Mouse (Mus musculus) brain, embryonic 18.5 days (tissue): Measurements from ENCODE around the gene 1700024P04Rik.
"Not testable (repeated sequence)": the region's sequence is repeated elsewhere in the genome, so short reads cannot be mapped to it uniquely, and the experiment has no call there.

Experiments used
- DNase-seq: peaks from one replicate; pipeline ENCODE4 v3.0.0-alpha.2; 2012; ENCODE audit warnings: low read depth, low spot score

1700024P04Rik gene

GRCm38 (mm10) chr13:98984465-98984864, at the start of gene 1700024P04Rik:
Gene 1700024P04Rik (minus strand): TSS chr13:98984565.
- no peak for DNase-seq

GRCm38 (mm10) chr13:99031223-99032216, 47.2 kb upstream of the 1700024P04Rik start:
- no peak for DNase-seq

GRCm38 (mm10) chr13:99030579-99031200, 46.3 kb upstream of the 1700024P04Rik start:
- no peak for DNase-seq

- DNase-seq: no peak
These were observed 40.9 kb upstream of the 1700024P04Rik start for GRCm38 (mm10) chr13:99025268-99025667.

DNA sequence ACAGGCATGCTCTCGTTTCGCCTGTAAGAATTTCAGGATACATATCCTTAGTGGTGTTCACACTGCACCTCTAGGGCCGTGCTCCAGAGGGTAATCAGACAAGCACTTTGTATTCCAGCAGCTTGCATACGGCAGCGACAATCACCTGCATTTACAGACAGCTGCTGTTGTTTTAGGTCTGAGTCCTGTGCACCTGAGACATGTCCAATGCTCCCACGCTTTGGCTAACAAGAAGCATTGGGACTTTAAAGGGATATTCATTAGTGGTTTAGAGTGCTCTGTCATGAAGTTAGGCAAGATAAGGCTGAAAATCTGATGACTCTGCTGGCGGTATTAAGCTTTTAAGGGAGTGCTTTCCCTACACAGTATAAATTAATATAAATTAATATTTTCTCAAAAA, 37.7 kb upstream of the 1700024P04Rik start:
- DNase-seq: no peak

DNA sequence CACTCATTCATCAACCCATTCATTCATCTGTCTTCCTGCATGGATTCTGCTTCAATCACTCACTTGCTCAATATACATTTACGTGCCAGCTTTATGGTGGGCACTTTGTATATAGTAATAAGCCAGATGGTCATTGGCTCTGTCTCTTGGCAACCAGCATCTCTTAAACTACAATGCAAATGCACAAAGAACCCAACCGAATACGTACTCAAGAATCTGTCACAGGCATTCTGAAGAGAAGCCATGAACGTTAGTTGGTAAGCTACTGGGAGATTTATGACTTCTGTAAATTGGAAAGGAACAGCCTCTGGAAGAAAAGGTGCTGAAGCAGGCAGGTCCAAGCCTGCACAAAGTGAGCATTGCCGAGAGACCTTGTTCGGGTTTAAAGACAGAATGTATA, 36.8 kb upstream of the 1700024P04Rik start:
- DNase-seq: no peak

GRCm38 (mm10) chr13:99019831-99020669, 35.7 kb upstream of the 1700024P04Rik start:
- no peak for DNase-seq

DNA sequence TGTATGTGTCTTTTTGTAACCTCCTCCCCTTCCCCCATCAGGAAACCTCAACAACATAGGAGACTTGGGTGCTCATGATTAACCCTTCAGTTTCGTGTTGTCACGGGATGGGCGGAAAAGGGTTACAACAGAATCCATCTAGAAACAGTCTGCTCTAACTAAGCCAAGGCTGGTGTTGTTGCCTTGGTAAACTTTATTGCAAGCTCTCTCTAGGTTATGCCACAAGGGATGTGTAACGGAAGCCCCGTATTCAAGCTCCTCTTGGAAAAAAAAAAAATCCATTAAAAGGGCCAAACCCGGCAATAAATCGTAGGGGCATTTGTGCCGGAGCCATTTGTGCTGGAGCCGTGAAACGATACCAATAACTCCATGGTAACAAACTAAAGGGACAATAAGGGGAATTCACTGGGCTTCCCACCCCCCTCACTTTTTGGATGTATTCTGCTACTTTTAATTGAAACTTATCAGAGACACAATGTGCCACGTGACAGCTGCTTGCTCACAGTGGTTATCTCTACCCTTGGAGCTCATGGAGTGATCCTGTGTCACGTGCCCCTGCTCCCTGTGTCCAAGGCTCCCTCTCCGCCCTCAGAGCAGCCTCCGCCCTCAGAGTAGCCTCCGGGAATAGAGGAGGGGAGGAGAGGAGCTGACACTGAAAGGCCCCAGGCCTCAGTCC, 34.3 kb upstream of the 1700024P04Rik start:
- DNase-seq: no peak

- no peak for DNase-seq
These were observed 32.3 kb upstream of the 1700024P04Rik start for GRCm38 (mm10) chr13:99016696-99017095.

- no peak for DNase-seq
These were observed 28.5 kb upstream of the 1700024P04Rik start for GRCm38 (mm10) chr13:99012891-99013290.

DNA sequence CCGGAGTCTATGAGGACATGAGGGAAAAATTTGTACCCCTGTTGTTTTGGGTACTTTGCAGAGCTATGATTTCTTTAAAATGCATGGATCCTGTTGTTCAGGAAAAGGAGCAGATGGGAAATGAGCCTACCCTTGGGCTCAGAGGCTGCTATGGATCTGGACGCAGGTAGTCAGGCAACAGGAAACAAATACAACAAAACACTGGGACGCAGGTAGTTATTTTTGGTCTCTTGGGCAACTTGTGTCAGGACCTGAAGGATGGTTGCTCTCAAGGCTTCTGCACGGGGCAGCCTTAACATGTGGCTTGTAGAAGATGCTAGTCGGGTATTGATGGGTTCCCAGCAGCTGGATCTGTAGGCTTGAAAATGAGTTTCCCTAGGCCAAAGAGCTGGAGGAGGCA, 23.6 kb upstream of the 1700024P04Rik start:
- DNase-seq: no peak

DNA sequence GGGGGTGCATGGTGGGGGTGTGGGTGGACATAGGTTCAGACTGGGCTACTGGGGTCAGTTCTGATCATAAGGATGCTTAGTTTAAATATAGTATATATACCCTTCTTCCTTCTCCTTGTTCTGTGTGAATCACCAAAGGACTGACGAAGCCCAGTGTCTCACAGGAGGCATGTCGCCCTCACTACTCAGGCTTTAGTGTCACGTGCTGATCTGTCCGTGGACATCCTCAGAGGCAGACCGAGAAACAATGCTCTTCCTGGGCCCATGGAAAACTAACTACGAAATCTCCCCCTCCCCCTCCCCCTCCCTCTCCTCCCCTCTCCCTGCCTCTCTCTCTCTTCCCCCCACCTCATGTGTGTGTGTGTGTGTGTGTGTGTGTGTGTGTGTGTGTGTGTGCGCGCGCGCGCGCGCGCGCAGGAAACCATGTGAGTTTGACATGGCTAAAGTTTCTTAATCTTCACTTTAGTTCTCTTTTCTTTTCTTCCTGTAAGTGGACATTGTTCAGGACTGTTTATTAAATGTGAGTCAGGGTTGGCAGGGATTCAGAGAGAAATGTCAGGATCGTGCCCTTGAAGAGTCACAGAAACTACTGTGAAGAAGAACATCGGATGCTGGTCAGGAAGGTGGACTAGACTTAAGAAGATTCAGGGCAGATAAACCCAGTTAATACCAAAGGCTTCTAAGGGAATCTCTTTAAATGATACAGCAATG, 22.2 kb upstream of the 1700024P04Rik start:
- no peak for DNase-seq

GRCm38 (mm10) chr13:99001652-99002051, 17.3 kb upstream of the 1700024P04Rik start:
- DNase-seq: not testable (repeated sequence)

DNA sequence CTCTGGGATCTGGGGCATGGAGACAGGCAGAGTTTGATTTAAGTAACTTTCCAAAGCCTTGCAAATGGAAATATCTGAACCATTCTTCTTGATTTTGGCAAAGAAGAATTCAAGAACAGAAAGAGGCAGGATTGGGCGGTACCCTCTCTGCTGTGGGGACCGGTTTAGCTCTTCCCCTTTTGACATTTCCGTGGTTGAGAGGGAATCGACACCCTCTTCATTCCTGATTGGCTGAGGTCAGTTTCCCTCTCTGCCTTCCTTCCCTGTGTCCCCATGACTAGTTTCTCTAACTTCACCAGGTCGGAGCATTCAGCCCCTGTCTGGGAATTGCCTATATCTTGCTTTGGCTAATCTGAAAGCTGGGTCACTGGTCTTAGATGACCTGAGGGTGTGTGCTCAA, 12.7 kb upstream of the 1700024P04Rik start:
- no peak for DNase-seq

DNA sequence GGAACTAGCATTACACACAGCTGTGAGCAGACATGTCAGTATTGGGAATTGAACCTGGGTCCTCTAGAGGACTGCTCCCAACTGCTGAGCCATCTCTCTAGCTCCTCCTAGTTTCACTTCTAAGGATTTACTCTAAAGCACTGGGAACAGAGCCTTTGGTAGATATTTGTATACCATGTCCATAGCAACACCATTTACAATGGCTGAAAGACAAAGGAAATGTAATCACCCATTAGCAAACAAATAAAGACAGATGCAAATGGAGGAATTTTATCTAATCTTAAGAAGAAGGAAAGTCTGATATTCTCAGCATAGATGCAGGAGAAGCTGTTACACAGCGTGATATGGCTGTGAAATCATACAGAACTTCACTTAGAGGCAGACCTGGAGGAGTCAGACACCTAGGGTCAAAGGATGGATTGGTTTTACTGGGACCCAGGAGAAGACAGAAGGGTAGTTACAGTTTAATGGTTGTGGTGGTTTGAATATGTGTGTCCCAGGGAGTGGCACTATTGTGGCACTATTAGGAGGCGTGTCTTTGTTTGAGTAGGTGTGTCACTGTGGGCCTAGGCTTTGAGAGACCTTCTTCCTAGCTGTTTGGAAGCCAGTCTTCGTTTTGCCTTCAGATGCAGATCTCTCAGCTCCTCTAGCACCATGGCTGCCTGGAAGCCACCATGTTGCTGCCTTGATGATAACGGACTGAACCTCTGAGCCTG, 7.1 kb downstream of the 1700024P04Rik start:
- DNase-seq: no peak

- not testable (repeated sequence) for DNase-seq
These were observed 8.3 kb downstream of the 1700024P04Rik start for GRCm38 (mm10) chr13:98976022-98976421.

- DNase-seq: no peak
These were observed 12.3 kb downstream of the 1700024P04Rik start for GRCm38 (mm10) chr13:98972090-98972489.

- no peak for DNase-seq
These were observed 12.7 kb downstream of the 1700024P04Rik start for GRCm38 (mm10) chr13:98971641-98972040.

DNA sequence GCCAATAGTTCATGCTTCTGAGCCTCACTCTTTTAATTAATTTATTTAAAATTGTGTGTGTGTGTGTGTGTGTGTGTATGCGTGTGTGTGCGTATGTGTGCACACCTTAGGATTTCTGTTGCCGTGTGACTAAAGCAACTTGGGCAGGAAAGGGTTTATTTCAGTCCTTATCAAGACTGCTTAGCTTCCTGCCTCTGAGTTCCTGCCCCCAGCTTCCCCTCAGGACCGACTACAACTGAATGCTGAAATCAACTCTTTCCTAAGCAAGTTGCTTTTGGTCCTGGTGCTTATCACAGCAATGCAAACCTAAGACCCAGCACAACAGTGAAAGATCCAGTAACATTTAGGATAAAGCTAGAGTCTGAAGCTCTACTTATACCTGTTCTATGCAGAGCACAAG, 15.8 kb downstream of the 1700024P04Rik start:
- no peak for DNase-seq

DNA sequence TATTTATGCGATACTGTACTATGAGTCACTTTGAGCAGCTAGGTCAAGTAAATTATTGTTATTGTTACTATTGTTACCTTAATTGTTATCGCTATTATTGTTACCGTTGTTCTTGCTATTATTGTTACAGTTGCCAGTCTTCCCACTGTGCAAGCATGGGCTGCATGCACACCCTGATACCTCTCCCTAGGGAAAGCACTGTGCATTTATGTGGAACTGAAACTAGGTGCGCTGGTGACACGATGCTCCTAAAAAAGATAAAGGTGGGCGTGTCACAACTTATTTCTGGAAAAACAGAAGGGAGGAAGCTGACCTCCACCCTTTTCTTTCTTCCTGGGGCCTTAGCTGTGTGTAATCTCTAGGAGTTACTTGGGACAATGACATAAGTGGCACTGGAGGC, 16.4 kb downstream of the 1700024P04Rik start:
- no peak for DNase-seq
